ENCODE assay signal across 9 mouse cellular contexts in genomic region chr15:79438816-79439215, GRCm38 (mm10). TPM values are rescaled to one million over a fixed set of nuclear protein-coding genes. Genes with fewer than 3 reads are reported as not detected.
A peak's percentile ranks its signal among the peaks of the same experiment; 100 is the strongest.
DNase-seq lines count a peak whose midpoint lies in the region; ATAC-seq and TF ChIP-seq lines count a peak whose summit lies in the region.
"Had no signal": no experiment of that assay in that cellular context is flagged by ENCODE, and none has a peak within 500 bp of the region (broad histone marks: within the 10 kb centered on the region; RNA-seq: fewer than 3 reads in every experiment).

No protein-coding gene starts in this region.

- H3K27me3 ChIP-seq in forebrain, embryonic 12.5 days = 0 out of 2 replicates have a peak, but pooled peaks cover 6% of the 10 kb centered on the region
- H3K27me3 ChIP-seq in hindbrain, embryonic 14.5 days (ENCODE audit: control insufficient read depth, insufficient read depth, low read length) = no peaks in the 10 kb centered on the region
- H3K27me3 ChIP-seq in neural tube, embryonic 12.5 days (replicated peaks) = no peaks in the 10 kb centered on the region

- no peak overlapping the region for H3K4me3 ChIP-seq in left cerebral cortex, adult 2 months
- H3K4me3 ChIP-seq in forebrain, embryonic 12.5 days (replicated peaks) = 0 out of 2 replicates have a peak overlapping the region, but pooled peaks have one; percentile 4
- no peak overlapping the region for H3K4me3 ChIP-seq in hindbrain, embryonic 14.5 days (replicated peaks; ENCODE audit: low read length)
- no peak overlapping the region; the same call in 1 of the 2 replicates for H3K4me3 ChIP-seq in neural tube, embryonic 12.5 days

- H3K36me3 ChIP-seq in forebrain, embryonic 12.5 days (replicated peaks) = peaks cover 51% of the 10 kb centered on the region
- H3K36me3 ChIP-seq in hindbrain, embryonic 14.5 days (replicated peaks; ENCODE audit: control insufficient read depth, insufficient read depth) = peaks cover 48% of the 10 kb centered on the region
- H3K36me3 ChIP-seq in neural tube, embryonic 12.5 days = peaks cover 51% of the 10 kb centered on the region

- H3K27ac ChIP-seq in left cerebral cortex, adult 2 months = peak overlapping the region; percentile 32
- no peak overlapping the region for H3K27ac ChIP-seq in forebrain, embryonic 12.5 days
- no peak overlapping the region for H3K27ac ChIP-seq in hindbrain, embryonic 14.5 days
- no peak overlapping the region for H3K27ac ChIP-seq in neural tube, embryonic 12.5 days

- no peak for ATAC-seq in forebrain, embryonic 12.5 days (ENCODE audit: low FRiP score)
- no peak for ATAC-seq in hindbrain, embryonic 14.5 days (ENCODE audit: low FRiP score)
- ATAC-seq in neural tube, embryonic 12.5 days (ENCODE audit: low FRiP score, low read depth) = no peak

- H3K9ac ChIP-seq in forebrain, embryonic 12.5 days = 0 out of 2 replicates have a peak overlapping the region, but pooled peaks have one; percentile 94
- peak overlapping the region; percentile 100; the same call in 1 of the 2 replicates for H3K9ac ChIP-seq in hindbrain, embryonic 14.5 days
- peak overlapping the region; percentile 99 for H3K9ac ChIP-seq in neural tube, embryonic 12.5 days

- H3K9me3 ChIP-seq in forebrain, embryonic 12.5 days = no peaks in the 10 kb centered on the region
- no peaks in the 10 kb centered on the region for H3K9me3 ChIP-seq in hindbrain, embryonic 14.5 days (ENCODE audit: control insufficient read depth, low read length)
- no peaks in the 10 kb centered on the region for H3K9me3 ChIP-seq in neural tube, embryonic 12.5 days

- peak overlapping the region; percentile 80 for H3K4me2 ChIP-seq in forebrain, embryonic 12.5 days
- H3K4me2 ChIP-seq in hindbrain, embryonic 14.5 days (replicated peaks) = peak overlapping the region; percentile 84
- H3K4me2 ChIP-seq in neural tube, embryonic 12.5 days (replicated peaks) = peak overlapping the region; percentile 81

- no peak for DNase-seq in left cerebral cortex, adult 2 months (ENCODE audit: extremely low spot score in 1 of 2, low spot score in 2 of 2)
- no peak for DNase-seq in left cerebral cortex, adult 8-10 months (ENCODE audit: low spot score in 2 of 2)
- no peak for DNase-seq in hindbrain, embryonic 14.5 days (ENCODE audit: low spot score)
- no peak for DNase-seq in testis, postnatal 10 days (ENCODE audit: low spot score)
- no peak for DNase-seq in adrenal gland, adult 2 months
- DNase-seq: cerebellum, adult 18-20 months; gastrocnemius, postnatal 10 days had no signal

- intact Hi-C loops in left cerebral cortex, adult 2 months (cut with DNase I) = no loop called here

- peaks cover 67% of the 10 kb centered on the region for H3K4me1 ChIP-seq in forebrain, embryonic 12.5 days
- peaks cover 62% of the 10 kb centered on the region for H3K4me1 ChIP-seq in hindbrain, embryonic 14.5 days (replicated peaks; ENCODE audit: control insufficient read depth, insufficient read depth, low read length)
- H3K4me1 ChIP-seq in neural tube, embryonic 12.5 days = peaks cover 61% of the 10 kb centered on the region

- WGBS in forebrain, embryonic 12.5 days = 91% methylated on average over 8 of the region's 8 CpGs
- WGBS in hindbrain, embryonic 14.5 days = 78% methylated on average over 8 of the region's 8 CpGs
- 73% methylated on average over 8 of the region's 8 CpGs for whole genome bisulfite sequencing in neural tube, embryonic 12.5 days

- no peak for TF ChIP-seq CTCF in left cerebral cortex, adult 2 months (IDR thresholded peaks at IDR 0.05)

RNA-seq across cellular contexts. Expression of gene Csnk1e, which starts 16.6 kb away (rescaled TPM):
- total RNA-seq in left cerebral cortex, adult 2 months (2021) = 100 to 1,000 TPM; 153 to 159 TPM
- 100 to 1,000 TPM; 146 to 162 (median 152) TPM for total RNA-seq in left cerebral cortex, adult 8-10 months (2022)
- 245 and 267 TPM in 2 replicates for polyA plus RNA-seq in forebrain, embryonic 12.5 days (2016; fragmentation: Nextera tagmentation; extraction: Ambion mirVana)
- 184 and 213 TPM in 2 replicates for polyA plus RNA-seq in hindbrain, embryonic 14.5 days (2014; fragmentation: Nextera tagmentation; extraction: Ambion mirVana)
- polyA plus RNA-seq in neural tube, embryonic 12.5 days (2016; fragmentation: Nextera tagmentation; extraction: Ambion mirVana) = 303 and 308 TPM in 2 replicates
- 10 to 100 TPM; 74.6 to 87.7 TPM for total RNA-seq in adrenal gland, adult 2 months (2021)
- 59.2 and 65.3 TPM in 2 replicates for polyA plus RNA-seq in adrenal gland, adult 2 months (2012; rRNA removed)

RNA-seq across cellular contexts. Expression of gene Tmem184b, which starts 35.4 kb away (rescaled TPM):
- total RNA-seq in left cerebral cortex, adult 2 months (2021) = 10 to 100 TPM; 73.7 to 82.2 TPM
- 10 to 100 TPM; 69.7 to 89.8 (median 75.6) TPM for total RNA-seq in left cerebral cortex, adult 8-10 months (2022)
- polyA plus RNA-seq in forebrain, embryonic 12.5 days (2016; fragmentation: Nextera tagmentation; extraction: Ambion mirVana) = 41.3 and 43.6 TPM in 2 replicates
- polyA plus RNA-seq in hindbrain, embryonic 14.5 days (2014; fragmentation: Nextera tagmentation; extraction: Ambion mirVana) = 39.9 and 40.0 TPM in 2 replicates
- polyA plus RNA-seq in neural tube, embryonic 12.5 days (2016; fragmentation: Nextera tagmentation; extraction: Ambion mirVana) = 44.3 and 50.4 TPM in 2 replicates
- total RNA-seq in adrenal gland, adult 2 months (2021) = 10 to 100 TPM; 61.5 to 66.3 TPM
- 255 and 262 TPM in 2 replicates for polyA plus RNA-seq in adrenal gland, adult 2 months (2012; rRNA removed)
